Mouse (Mus musculus) heart, adult 2 months (tissue): ENCODE data around the gene Slc6a21. TPM values are rescaled to one million over a fixed set of nuclear protein-coding genes. Genes with fewer than 3 reads are reported as not detected.

Experiments used
- DNase-seq, 2 experiments: peaks; one replicate each; pipeline ENCODE4 v3.0.0; 2021
- H3K27ac ChIP-seq: fragments of 200-600 bp; 2 replicates; pipeline ENCODE4 v1.8.1; 2022
- H3K27me3 ChIP-seq: fragments of 200-500 bp; 2 replicates; pipeline ENCODE4 v1.6.1; 2012; ENCODE audit warnings: mild to moderate bottlenecking, low read length, inconsistent platforms, mixed read lengths; ENCODE audit not compliant: control insufficient read depth, insufficient read depth
- H3K36me3 ChIP-seq: fragments of 200-500 bp; 2 replicates; pipeline ENCODE4 v1.6.1; 2012; ENCODE audit warnings: low read length, inconsistent platforms; ENCODE audit not compliant: control insufficient read depth, insufficient read depth
- H3K4me1 ChIP-seq: fragments of 200-500 bp; 2 replicates; pipeline ENCODE4 v1.6.1; 2011; ENCODE audit warnings: low read length; ENCODE audit not compliant: control insufficient read depth, insufficient read depth
- H3K4me3 ChIP-seq: fragments of 200-600 bp; 2 replicates; pipeline ENCODE4 v1.8.1; 2022
- H3K79me2 ChIP-seq: fragments of 200-500 bp; replicated peaks from 2 replicates; pipeline ENCODE4 v1.6.1; 2012; ENCODE audit warnings: mild to moderate bottlenecking, inconsistent platforms, low read length, moderate library complexity, mixed read lengths; ENCODE audit not compliant: control insufficient read depth, insufficient read depth
- H3K9ac ChIP-seq: fragments of 200-500 bp; 2 replicates; pipeline ENCODE4 v1.6.1; 2012; ENCODE audit warnings: low read depth, mild to moderate bottlenecking, control low read depth, inconsistent platforms, low read length, mixed read lengths
- CTCF ChIP-seq: fragments of 200-600 bp; IDR thresholded peaks from 2 replicates; pipeline ENCODE4 v1.8.1; 2022; ENCODE audit warnings: antibody characterized with exemption, mild to moderate bottlenecking, moderate library complexity
- EP300 ChIP-seq: fragments of 200-500 bp; IDR thresholded peaks from 2 replicates; pipeline ENCODE4 v1.6.1; 2011; ENCODE audit warnings: low read depth, low read length, control low read depth; ENCODE audit not compliant: insufficient read depth
- POLR2A ChIP-seq: fragments of 200-500 bp; IDR thresholded peaks from 2 replicates; pipeline ENCODE4 v1.6.1; 2011; ENCODE audit warnings: mild to moderate bottlenecking, low read depth, low read length, control low read depth; ENCODE audit not compliant: insufficient read depth
- WGBS: fragments of 180-500 bp; shearing (Covaris S2); methylation state at CpG from one replicate; pipeline ENCODE4 v1.1.7; 2018; 5-methylcytosine and 5-hydroxymethylcytosine counted together
- intact Hi-C: fragments of 180-260 bp; cut with DNase I; formaldehyde crosslinking; loops from one replicate; pipeline ENCODE4 v1.15.1; 2025
- polyA plus RNA-seq: library from polyadenylated mRNA; depleted of rRNA; stranded (reverse); fragments of >200 nt; gene quantifications from 2 replicates; pipeline ENCODE4 v1.2.3, GENCODE M21; 2012
- total RNA-seq, 2 experiments: library from RNA; stranded (reverse); gene quantifications; 2 replicates each; pipeline ENCODE4 v1.2.3; 2021

Gene Slc6a21
- total and polyA plus RNA-seq, 3 experiments = 0.55 TPM; not detected in 2

GRCm38 (mm10) chr7:45263006-45263607, 14.2 kb upstream of the Slc6a21 start:
- no peak overlapping the region for H3K4me3 ChIP-seq
- no peak overlapping the region for H3K9ac ChIP-seq
- no peaks in the 10 kb centered on the region for H3K36me3 ChIP-seq
- no peaks in the 10 kb centered on the region for H3K27me3 ChIP-seq
- intact Hi-C loops = no loop called here
- DNase-seq = no peak
- H3K27ac ChIP-seq = no peak overlapping the region
- WGBS = 75% methylated on average over 7 of the region's 7 CpGs
- TF ChIP-seq POLR2A (no peak), CTCF (no peak), EP300 (no peak)
- H3K79me2 ChIP-seq = no peaks in the 10 kb centered on the region
- no peaks in the 10 kb centered on the region; the same call in 1 of the 2 replicates for H3K4me1 ChIP-seq

GRCm38 (mm10) chr7:45264348-45264747, 13.0 kb upstream of the Slc6a21 start:
- intact Hi-C loops = no loop called here
- TF ChIP-seq CTCF = no peak
- TF ChIP-seq EP300 = no peak
- TF ChIP-seq POLR2A = no peak
- H3K27me3 ChIP-seq = no peaks in the 10 kb centered on the region
- H3K36me3 ChIP-seq = no peaks in the 10 kb centered on the region
- no peak overlapping the region for H3K9ac ChIP-seq
- no peak overlapping the region for H3K27ac ChIP-seq
- no peaks in the 10 kb centered on the region; the same call in 1 of the 2 replicates for H3K4me1 ChIP-seq
- no peaks in the 10 kb centered on the region for H3K79me2 ChIP-seq
- no peak for DNase-seq
- H3K4me3 ChIP-seq = no peak overlapping the region
- WGBS = 63% methylated on average over 3 of the region's 3 CpGs

- no peak for TF ChIP-seq CTCF
- no peak for TF ChIP-seq POLR2A
- no peak for TF ChIP-seq EP300
- no peak overlapping the region for H3K9ac ChIP-seq
- DNase-seq = no peak
Observed at GRCm38 (mm10) chr7:45265518-45265917, 11.8 kb upstream of the Slc6a21 start.

GRCm38 (mm10) chr7:45272786-45273412, 4.4 kb upstream of the Slc6a21 start:
- no peak for DNase-seq
- no peak for TF ChIP-seq CTCF
- TF ChIP-seq EP300 = no peak
- H3K79me2 ChIP-seq = no peaks in the 10 kb centered on the region
- peaks cover 2% of the 10 kb centered on the region; the same call in 1 of the 2 replicates for H3K4me1 ChIP-seq
- WGBS = 80% methylated on average over 10 of the region's 10 CpGs
- H3K9ac ChIP-seq = no peak overlapping the region
- H3K4me3 ChIP-seq = no peak overlapping the region
- intact Hi-C loops = no loop called here
- peaks cover 1% of the 10 kb centered on the region; the same call in 1 of the 2 replicates for H3K27me3 ChIP-seq
- no peaks in the 10 kb centered on the region for H3K36me3 ChIP-seq
- no peak overlapping the region for H3K27ac ChIP-seq

More at GRCm38 (mm10) chr7:45265518-45265917, 11.8 kb upstream of the Slc6a21 start:
- no peak overlapping the region for H3K27ac ChIP-seq
- intact Hi-C loops = no loop called here
- 52% methylated on average over 1 of the region's 1 CpGs for WGBS
- H3K4me3 ChIP-seq = no peak overlapping the region
- no peaks in the 10 kb centered on the region; the same call in 1 of the 2 replicates for H3K4me1 ChIP-seq
- no peaks in the 10 kb centered on the region for H3K27me3 ChIP-seq
- no peaks in the 10 kb centered on the region for H3K79me2 ChIP-seq
- H3K36me3 ChIP-seq = no peaks in the 10 kb centered on the region

- no peak overlapping the region for H3K4me3 ChIP-seq
- DNase-seq = no peak
- no peak for TF ChIP-seq POLR2A
- no peak for TF ChIP-seq CTCF
- no peak for TF ChIP-seq EP300
- peaks cover 1% of the 10 kb centered on the region; the same call in 1 of the 2 replicates for H3K27me3 ChIP-seq
- no peak overlapping the region for H3K9ac ChIP-seq
- intact Hi-C loops = no loop called here
- H3K36me3 ChIP-seq = no peaks in the 10 kb centered on the region
- 83% methylated on average over 8 of the region's 8 CpGs for WGBS
- peaks cover 2% of the 10 kb centered on the region; the same call in 1 of the 2 replicates for H3K4me1 ChIP-seq
- H3K79me2 ChIP-seq = no peaks in the 10 kb centered on the region
- no peak overlapping the region for H3K27ac ChIP-seq
Observed at GRCm38 (mm10) chr7:45273672-45274071, 3.6 kb upstream of the Slc6a21 start.

GRCm38 (mm10) chr7:45286486-45286885, 9.2 kb downstream of the Slc6a21 start:
- no peaks in the 10 kb centered on the region for H3K79me2 ChIP-seq
- H3K9ac ChIP-seq = no peak overlapping the region
- no peaks in the 10 kb centered on the region for H3K36me3 ChIP-seq
- intact Hi-C loops = no loop called here
- H3K4me3 ChIP-seq = no peak overlapping the region
- 83% methylated on average over 13 of the region's 13 CpGs for WGBS
- TF ChIP-seq CTCF (no peak), POLR2A (no peak), EP300 (no peak)
- DNase-seq = no peak
- H3K27me3 ChIP-seq = no peaks in the 10 kb centered on the region
- H3K27ac ChIP-seq = no peak overlapping the region
- no peaks in the 10 kb centered on the region for H3K4me1 ChIP-seq
